Mouse (Mus musculus) embryonic facial prominence, embryonic 10.5 days (tissue): ENCODE results near the gene Atp6v0d1. TPM values are rescaled to one million over a fixed set of nuclear protein-coding genes. Genes with fewer than 3 reads are reported as not detected.
A peak's percentile ranks its signal among the peaks of the same experiment; 100 is the strongest.

Source experiments
- DNase-seq: peaks from one replicate; pipeline ENCODE4 v3.0.0-alpha.2; 2017; ENCODE audit warnings: low spot score
- H3K27ac ChIP-seq: fragments of 300-500 bp; sonication (generic); replicated peaks from 2 replicates; pipeline ENCODE4 v1.5.1; 2016; ENCODE audit warnings: mild to moderate bottlenecking
- H3K27me3 ChIP-seq: fragments of 300-500 bp; sonication (generic); replicated peaks from 2 replicates; pipeline ENCODE4 v1.6.1; 2016; ENCODE audit warnings: low read depth, mild to moderate bottlenecking; ENCODE audit not compliant: poor library complexity, severe bottlenecking
- H3K36me3 ChIP-seq: fragments of 300-500 bp; sonication (generic); replicated peaks from 2 replicates; pipeline ENCODE4 v1.6.1; 2016; ENCODE audit warnings: mild to moderate bottlenecking, moderate library complexity
- H3K4me1 ChIP-seq: fragments of 300-500 bp; sonication (generic); 2 replicates; pipeline ENCODE4 v1.6.1; 2016
- H3K4me3 ChIP-seq: fragments of 300-500 bp; sonication (generic); 2 replicates; pipeline ENCODE4 v1.5.1; 2016; ENCODE audit warnings: mild to moderate bottlenecking, moderate library complexity
- H3K9me3 ChIP-seq: fragments of 300-500 bp; sonication (generic); 2 replicates; pipeline ENCODE4 v1.6.1; 2016; ENCODE audit warnings: mild to moderate bottlenecking
- WGBS: fragments of 180-500 bp; shearing (Covaris S2); methylation state at CpG from one replicate; pipeline ENCODE4 v1.1.7; 2016; 5-methylcytosine and 5-hydroxymethylcytosine counted together
- polyA plus RNA-seq: library from polyadenylated mRNA; unstranded; fragments of >200 nt; fragmentation: Nextera tagmentation; extraction: Ambion mirVana; gene quantifications from 2 replicates; pipeline ENCODE4 v1.2.1, GENCODE M21; 2016

Gene Atp6v0d1
- polyA plus RNA-seq, 1 experiment from 2014 or later = 64.7 TPM

- H3K27ac ChIP-seq = peak overlapping the region; percentile 76
- H3K4me1 ChIP-seq = peaks cover 32% of the 10 kb centered on the region
- no peak overlapping the region for H3K4me3 ChIP-seq
- peaks cover 17% of the 10 kb centered on the region for H3K27me3 ChIP-seq
- peak; percentile 29 for DNase-seq
- no peaks in the 10 kb centered on the region for H3K9me3 ChIP-seq
- no peaks in the 10 kb centered on the region for H3K36me3 ChIP-seq
- WGBS = 47% methylated on average over 12 of the region's 12 CpGs
Measured at GRCm38 (mm10) chr8:105509997-105510735, 55.7 kb downstream of the Atp6v0d1 start.

- H3K27me3 ChIP-seq = 0 out of 2 replicates have a peak, but pooled peaks cover 4% of the 10 kb centered on the region
- 29% methylated on average over 2 of the region's 2 CpGs for WGBS
- no peaks in the 10 kb centered on the region for H3K9me3 ChIP-seq
Measured at GRCm38 (mm10) chr8:105508758-105509157, 57.1 kb downstream of the Atp6v0d1 start.

GRCm38 (mm10) chr8:105506977-105507376 is 58.9 kb downstream of the Atp6v0d1 start:
- Histone ChIP-seq H3K27me3 (no peaks in the 10 kb centered on the region), H3K4me3 (no peak overlapping the region), H3K4me1 (peaks cover 30% of the 10 kb centered on the region), H3K36me3 (no peaks in the 10 kb centered on the region), H3K27ac (peak overlapping the region; percentile 44; the same call in 1 of the 2 replicates), H3K9me3 (no peaks in the 10 kb centered on the region)
- no peak for DNase-seq
- 77% methylated on average over 6 of the region's 6 CpGs for WGBS

More at GRCm38 (mm10) chr8:105508758-105509157, 57.1 kb downstream of the Atp6v0d1 start:
- Histone ChIP-seq H3K4me3 (0 out of 2 replicates have a peak overlapping the region, but pooled peaks have one; percentile 18), H3K36me3 (no peaks in the 10 kb centered on the region), H3K27ac (peak overlapping the region; percentile 76), H3K4me1 (peaks cover 34% of the 10 kb centered on the region)
- DNase-seq = peak; percentile 64

- no peaks in the 10 kb centered on the region for H3K9me3 ChIP-seq
- no peak overlapping the region for H3K4me3 ChIP-seq
- H3K27ac ChIP-seq = no peak overlapping the region
- no peak for DNase-seq
- no peaks in the 10 kb centered on the region for H3K27me3 ChIP-seq
- H3K36me3 ChIP-seq = no peaks in the 10 kb centered on the region
- peaks cover 20% of the 10 kb centered on the region for H3K4me1 ChIP-seq
- WGBS = 85% methylated on average over 3 of the region's 3 CpGs
Measured at GRCm38 (mm10) chr8:105504617-105505016, 61.2 kb downstream of the Atp6v0d1 start.

- Histone ChIP-seq H3K4me1 (peaks cover 26% of the 10 kb centered on the region), H3K27ac (no peak overlapping the region), H3K27me3 (peaks cover 8% of the 10 kb centered on the region; the same call in 1 of the 2 replicates), H3K4me3 (no peak overlapping the region), H3K36me3 (no peaks in the 10 kb centered on the region), H3K9me3 (no peaks in the 10 kb centered on the region)
- DNase-seq = no peak
- 71% methylated on average over 12 of the region's 12 CpGs for WGBS
Measured at GRCm38 (mm10) chr8:105499787-105500186, 66.1 kb downstream of the Atp6v0d1 start.

- Histone ChIP-seq H3K4me3 (peak within 1 kb of the TSS; percentile 79), H3K9me3 (no peaks in the 10 kb centered on the region), H3K4me1 (peaks cover 41% of the 10 kb centered on the region), H3K27ac (peak within 1 kb of the TSS; percentile 90), H3K36me3 (no peaks in the 10 kb centered on the region), H3K27me3 (peaks cover 8% of the 10 kb centered on the region; the same call in 1 of the 2 replicates)
- under 1% methylated on average over 68 of the region's 68 CpGs for WGBS
- peak; percentile 94 for DNase-seq
Measured at GRCm38 (mm10) chr8:105496439-105497180, 69.2 kb downstream of the Atp6v0d1 start, which contains the start of gene Zdhhc1. TSS of gene Zdhhc1 (minus strand) at chr8:105496902.

GRCm38 (mm10) chr8:105495350-105496302 is 70.2 kb downstream of the Atp6v0d1 start:
- peak overlapping the region; percentile 90; the same call in 1 of the 2 replicates for H3K27ac ChIP-seq
- 49% methylated on average over 17 of the region's 17 CpGs for WGBS
- no peak for DNase-seq

GRCm38 (mm10) chr8:105494566-105494965 is 71.3 kb downstream of the Atp6v0d1 start:
- no peaks in the 10 kb centered on the region for H3K9me3 ChIP-seq
- H3K4me3 ChIP-seq = no peak overlapping the region
- peaks cover 8% of the 10 kb centered on the region; the same call in 1 of the 2 replicates for H3K27me3 ChIP-seq
- peaks cover 41% of the 10 kb centered on the region for H3K4me1 ChIP-seq
- DNase-seq = no peak
- H3K36me3 ChIP-seq = no peaks in the 10 kb centered on the region
- no peak overlapping the region for H3K27ac ChIP-seq
- 83% methylated on average over 3 of the region's 3 CpGs for WGBS

More at GRCm38 (mm10) chr8:105495350-105496302, 70.2 kb downstream of the Atp6v0d1 start:
- Histone ChIP-seq H3K36me3 (no peaks in the 10 kb centered on the region), H3K27me3 (peaks cover 8% of the 10 kb centered on the region; the same call in 1 of the 2 replicates), H3K4me1 (peaks cover 41% of the 10 kb centered on the region), H3K4me3 (peak overlapping the region; percentile 79), H3K9me3 (no peaks in the 10 kb centered on the region)

- DNase-seq = no peak
- Histone ChIP-seq H3K9me3 (no peaks in the 10 kb centered on the region), H3K27me3 (peaks cover 8% of the 10 kb centered on the region; the same call in 1 of the 2 replicates), H3K4me3 (no peak overlapping the region), H3K36me3 (no peaks in the 10 kb centered on the region), H3K27ac (no peak overlapping the region), H3K4me1 (peaks cover 41% of the 10 kb centered on the region)
- WGBS = 17% methylated on average over 3 of the region's 3 CpGs
Measured at GRCm38 (mm10) chr8:105493495-105493894, 72.4 kb downstream of the Atp6v0d1 start.

- 48% methylated on average over 1 of the region's 1 CpGs for WGBS
- Histone ChIP-seq H3K4me1 (peaks cover 21% of the 10 kb centered on the region), H3K36me3 (no peaks in the 10 kb centered on the region), H3K27me3 (no peaks in the 10 kb centered on the region), H3K9me3 (no peaks in the 10 kb centered on the region), H3K4me3 (no peak overlapping the region), H3K27ac (no peak overlapping the region)
- DNase-seq = no peak
Measured at GRCm38 (mm10) chr8:105489281-105489680, 76.6 kb downstream of the Atp6v0d1 start.

GRCm38 (mm10) chr8:105488082-105488481 is 77.8 kb downstream of the Atp6v0d1 start:
- no peaks in the 10 kb centered on the region for H3K36me3 ChIP-seq
- H3K27ac ChIP-seq = no peak overlapping the region
- H3K9me3 ChIP-seq = no peaks in the 10 kb centered on the region
- DNase-seq = no peak
- WGBS = 67% methylated on average over 3 of the region's 3 CpGs
- no peaks in the 10 kb centered on the region for H3K27me3 ChIP-seq
- H3K4me3 ChIP-seq = no peak overlapping the region
- peaks cover 26% of the 10 kb centered on the region for H3K4me1 ChIP-seq
